Mouse (Mus musculus) forebrain, embryonic 16.5 days (tissue): Measurements from ENCODE around the gene 2300003K06Rik. TPM values are rescaled to one million over a fixed set of nuclear protein-coding genes. Genes with fewer than 3 reads are reported as not detected.
"Not testable (repeated sequence)": the region's sequence is repeated elsewhere in the genome, so short reads cannot be mapped to it uniquely, and the experiment has no call there.

Source experiments
- ATAC-seq: fragments of 200-750 bp; cut with Nextera tagmentation; 2 replicates; pipeline ENCODE4 v1.8.0; 2017; ENCODE audit warnings: mild to moderate bottlenecking, moderate library complexity
- H3K27ac ChIP-seq: fragments of 300-500 bp; sonication (generic); 2 replicates; pipeline ENCODE4 v1.5.1; 2014; ENCODE audit warnings: low read length, control low read depth
- H3K27me3 ChIP-seq: fragments of 300-500 bp; sonication (generic); replicated peaks from 2 replicates; pipeline ENCODE4 v1.6.1; 2014; ENCODE audit warnings: low read length; ENCODE audit not compliant: control insufficient read depth, insufficient read depth
- H3K36me3 ChIP-seq: fragments of 300-500 bp; sonication (generic); 2 replicates; pipeline ENCODE4 v1.6.1; 2014; ENCODE audit not compliant: control insufficient read depth, insufficient read depth
- H3K4me1 ChIP-seq: fragments of 300-500 bp; sonication (generic); replicated peaks from 2 replicates; pipeline ENCODE4 v1.6.1; 2014; ENCODE audit warnings: low read length; ENCODE audit not compliant: control insufficient read depth, insufficient read depth
- H3K4me2 ChIP-seq: fragments of 300-500 bp; sonication (generic); 2 replicates; pipeline ENCODE4 v1.6.1; 2014; ENCODE audit warnings: mild to moderate bottlenecking, low read length, control low read depth
- H3K4me3 ChIP-seq: fragments of 300-500 bp; sonication (generic); replicated peaks from 2 replicates; pipeline ENCODE4 v1.5.1; 2014; ENCODE audit warnings: mild to moderate bottlenecking, low read length, control low read depth
- H3K9ac ChIP-seq: fragments of 300-500 bp; sonication (generic); replicated peaks from 2 replicates; pipeline ENCODE4 v1.6.1; 2014; ENCODE audit warnings: low read depth, low read length, control low read depth
- H3K9me3 ChIP-seq: fragments of 300-500 bp; sonication (generic); 2 replicates; pipeline ENCODE4 v1.6.1; 2016; ENCODE audit warnings: low read length; ENCODE audit not compliant: control insufficient read depth
- WGBS: fragments of 180-500 bp; shearing (Covaris S2); extraction: QIAGEN DNeasy Blood & Tissue Kit; methylation state at CpG from one replicate; pipeline ENCODE4 v1.1.7; 2014; 5-methylcytosine and 5-hydroxymethylcytosine counted together
- polyA plus RNA-seq: library from polyadenylated mRNA; unstranded; fragments of >200 nt; fragmentation: Nextera tagmentation; extraction: Ambion mirVana; gene quantifications from 2 replicates; pipeline ENCODE4 v1.2.1, GENCODE M21; 2015

Gene 2300003K06Rik
- not detected in 2 replicates for polyA plus RNA-seq

DNA sequence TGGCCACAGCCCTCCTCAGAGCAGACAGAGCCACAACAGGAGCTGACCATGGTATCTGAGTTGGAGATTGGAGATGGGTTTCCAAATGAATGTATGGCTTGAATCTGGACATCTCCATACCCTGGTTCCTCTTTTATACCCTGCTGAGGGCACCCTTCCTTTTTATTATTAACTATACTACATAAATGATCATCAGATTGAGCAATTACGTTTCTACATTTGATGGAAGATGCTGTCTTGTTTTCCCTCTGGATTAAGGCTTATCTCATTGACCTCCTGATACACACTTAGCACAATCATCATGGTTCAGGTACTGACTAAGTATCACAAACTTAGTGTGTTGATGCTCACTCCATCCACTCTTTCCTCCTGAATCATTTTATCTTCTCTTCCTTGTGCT lies at the start of gene 2300003K06Rik:
2300003K06Rik (minus strand) TSS at position 101 of the 400 bp plus-strand sequence.
- Histone ChIP-seq H3K9ac (no peak within 1 kb of the TSS), H3K9me3 (no peaks in the 10 kb centered on the region), H3K27ac (no peak within 1 kb of the TSS), H3K36me3 (no peaks in the 10 kb centered on the region), H3K27me3 (no peaks in the 10 kb centered on the region), H3K4me2 (no peak within 1 kb of the TSS), H3K4me1 (0 out of 2 replicates have a peak, but pooled peaks cover 3% of the 10 kb centered on the region), H3K4me3 (no peak within 1 kb of the TSS)
- no peak for ATAC-seq
- WGBS = 88% methylated on average over 1 of the region's 1 CpGs

DNA sequence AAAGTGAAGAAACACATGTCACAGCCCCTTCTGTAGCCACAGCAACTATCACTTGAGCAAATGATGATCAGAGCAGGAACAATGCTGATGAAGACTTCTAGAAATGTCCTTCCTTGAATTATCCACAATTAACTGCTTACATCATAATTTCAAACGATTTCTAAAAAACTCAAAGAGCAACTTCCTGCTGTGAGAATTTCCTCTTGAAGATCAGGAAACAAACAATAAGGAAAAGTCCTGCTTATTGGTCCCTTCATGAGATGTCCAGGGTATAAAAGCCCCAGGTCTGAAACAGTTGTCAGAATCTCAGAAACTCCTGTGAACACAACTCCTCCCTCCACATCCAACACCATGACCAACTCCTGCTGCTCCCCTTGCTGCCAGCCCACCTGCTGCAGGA lies 41.0 kb upstream of the 2300003K06Rik start, which contains the start of gene Gm11567:
Gm11567 (plus strand) TSS at position 301 of the 400 bp plus-strand sequence.
- not testable (repeated sequence) for H3K27ac ChIP-seq, H3K36me3 ChIP-seq, ATAC-seq, H3K9ac ChIP-seq, H3K4me3 ChIP-seq, H3K27me3 ChIP-seq, H3K4me1 ChIP-seq, H3K4me2 ChIP-seq, H3K9me3 ChIP-seq
- 37% methylated on average over 1 of the region's 1 CpGs for WGBS

DNA sequence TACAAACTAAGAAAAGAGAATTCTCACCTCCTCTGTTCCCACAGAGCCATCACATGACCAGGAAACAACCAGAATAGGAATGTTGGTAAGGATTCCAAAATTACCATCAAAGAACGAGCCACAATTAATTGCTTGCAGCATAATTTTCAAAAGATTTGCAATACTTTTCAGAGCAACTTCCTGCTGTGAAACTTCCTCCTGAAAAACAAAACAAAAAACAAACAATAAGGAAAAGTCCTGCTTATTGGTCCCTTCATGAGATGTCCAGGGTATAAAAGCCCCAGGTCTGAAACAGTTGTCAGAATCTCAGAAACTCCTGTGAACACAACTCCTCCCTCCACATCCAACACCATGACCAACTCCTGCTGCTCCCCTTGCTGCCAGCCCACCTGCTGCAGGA lies 35.2 kb upstream of the 2300003K06Rik start, which contains the start of gene Krtap9-1:
Krtap9-1 (plus strand) TSS at position 301 of the 400 bp plus-strand sequence.
- not testable (repeated sequence) for H3K9me3 ChIP-seq, H3K4me3 ChIP-seq, H3K36me3 ChIP-seq, H3K4me2 ChIP-seq, H3K27ac ChIP-seq, ATAC-seq, H3K27me3 ChIP-seq, H3K4me1 ChIP-seq, H3K9ac ChIP-seq
- WGBS = 64% methylated on average over 1 of the region's 1 CpGs

DNA sequence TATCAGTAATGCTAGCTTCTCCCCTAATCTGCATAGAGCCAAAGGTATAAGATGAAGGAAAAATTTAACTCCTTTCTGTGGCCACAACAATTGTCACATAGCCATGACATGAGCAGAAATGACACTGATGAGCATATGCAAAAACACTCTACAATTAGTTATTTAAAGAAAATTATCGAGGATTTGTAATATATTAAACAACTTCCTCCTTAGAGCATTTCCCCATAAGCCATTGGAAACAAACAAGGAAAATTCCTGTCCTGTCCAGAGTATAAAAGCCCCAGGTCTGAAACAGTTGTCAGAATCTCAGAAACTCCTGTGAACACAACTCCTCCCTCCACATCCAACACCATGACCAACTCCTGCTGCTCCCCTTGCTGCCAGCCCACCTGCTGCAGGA lies 26.3 kb upstream of the 2300003K06Rik start, which contains the start of gene Gm11559:
Gm11559 (plus strand) TSS at position 301 of the 400 bp plus-strand sequence.
- not testable (repeated sequence) for H3K4me3 ChIP-seq, H3K9ac ChIP-seq, H3K9me3 ChIP-seq, H3K4me1 ChIP-seq, H3K27me3 ChIP-seq, ATAC-seq, H3K27ac ChIP-seq, H3K36me3 ChIP-seq, H3K4me2 ChIP-seq
- WGBS = 76% methylated on average over 1 of the region's 1 CpGs

DNA sequence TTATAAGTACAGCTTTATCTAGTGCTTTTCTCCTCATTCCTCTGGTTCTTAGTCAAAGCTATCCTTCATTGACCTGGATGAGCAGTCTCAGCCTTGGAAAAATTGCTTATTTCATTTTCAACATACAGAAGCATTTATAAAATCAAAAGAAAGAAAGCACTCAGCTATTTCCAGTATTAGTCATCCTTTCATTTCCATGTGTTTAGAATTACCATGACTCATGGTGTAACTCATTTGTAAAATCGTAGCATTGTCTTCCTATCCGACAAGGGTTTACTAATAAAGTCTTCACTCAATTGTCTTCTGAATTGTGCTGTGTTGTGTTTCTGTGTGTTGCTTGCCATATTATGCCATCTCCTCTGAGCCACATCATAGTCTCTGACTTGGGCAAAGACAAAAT lies 20.9 kb upstream of the 2300003K06Rik start:
- Histone ChIP-seq H3K9ac (no peak overlapping the region), H3K4me1 (no peaks in the 10 kb centered on the region), H3K4me3 (no peak overlapping the region), H3K9me3 (no peaks in the 10 kb centered on the region), H3K27ac (no peak overlapping the region), H3K4me2 (no peak overlapping the region), H3K36me3 (no peaks in the 10 kb centered on the region), H3K27me3 (no peaks in the 10 kb centered on the region)
- 54% methylated on average over 2 of the region's 2 CpGs for WGBS
- ATAC-seq = no peak

DNA sequence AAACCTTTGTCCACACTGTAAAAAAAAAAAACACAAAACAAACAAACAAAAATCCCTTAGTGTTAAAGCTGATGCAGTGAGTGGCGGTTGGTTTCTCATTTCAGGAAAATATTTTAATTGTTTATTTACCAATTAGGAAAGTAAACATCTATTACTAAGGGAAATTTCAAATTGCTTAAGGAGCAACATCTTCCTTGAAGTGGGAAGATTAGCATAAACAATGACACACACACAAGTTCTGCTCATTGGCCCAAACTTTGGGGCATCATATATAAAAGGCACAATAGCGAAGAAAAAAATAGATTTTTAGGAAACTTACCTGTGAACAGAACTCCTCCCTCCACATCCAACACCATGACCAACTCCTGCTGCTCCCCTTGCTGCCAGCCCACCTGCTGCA lies 19.8 kb upstream of the 2300003K06Rik start, which contains the start of gene Gm11568:
Gm11568 (plus strand) TSS at position 301 of the 400 bp plus-strand sequence.
- Histone ChIP-seq H3K27ac (no peak within 1 kb of the TSS), H3K9me3 (no peaks in the 10 kb centered on the region), H3K4me3 (no peak within 1 kb of the TSS), H3K27me3 (no peaks in the 10 kb centered on the region), H3K36me3 (no peaks in the 10 kb centered on the region), H3K4me2 (no peak within 1 kb of the TSS), H3K9ac (no peak within 1 kb of the TSS), H3K4me1 (no peaks in the 10 kb centered on the region)
- 90% methylated on average over 2 of the region's 2 CpGs for WGBS
- ATAC-seq = no peak

DNA sequence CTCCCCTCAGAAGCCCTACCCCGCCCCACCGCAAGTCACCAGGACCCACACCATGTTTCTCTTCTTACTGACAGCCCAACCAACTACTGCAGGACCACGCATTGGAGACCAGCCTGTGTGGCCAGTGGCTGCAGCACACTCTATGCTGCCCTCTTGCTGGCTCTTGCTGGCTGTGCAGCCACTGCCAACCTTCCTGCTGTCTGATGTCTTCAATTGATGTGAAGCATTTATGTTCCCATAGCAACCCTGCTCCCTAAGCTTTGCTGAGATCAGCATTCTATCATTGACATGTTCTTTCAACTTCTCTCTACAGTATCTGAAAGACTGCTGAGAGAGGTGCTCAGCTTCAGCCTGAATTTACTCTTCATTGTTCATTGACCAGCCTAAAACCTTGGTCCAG lies 16.3 kb upstream of the 2300003K06Rik start:
- Histone ChIP-seq H3K9ac (no peak overlapping the region), H3K27ac (no peak overlapping the region; the same call in 1 of the 2 replicates), H3K9me3 (no peaks in the 10 kb centered on the region), H3K4me1 (no peaks in the 10 kb centered on the region), H3K36me3 (no peaks in the 10 kb centered on the region), H3K4me2 (no peak overlapping the region), H3K4me3 (no peak overlapping the region), H3K27me3 (no peaks in the 10 kb centered on the region)
- 71% methylated on average over 3 of the region's 3 CpGs for WGBS
- no peak for ATAC-seq

DNA sequence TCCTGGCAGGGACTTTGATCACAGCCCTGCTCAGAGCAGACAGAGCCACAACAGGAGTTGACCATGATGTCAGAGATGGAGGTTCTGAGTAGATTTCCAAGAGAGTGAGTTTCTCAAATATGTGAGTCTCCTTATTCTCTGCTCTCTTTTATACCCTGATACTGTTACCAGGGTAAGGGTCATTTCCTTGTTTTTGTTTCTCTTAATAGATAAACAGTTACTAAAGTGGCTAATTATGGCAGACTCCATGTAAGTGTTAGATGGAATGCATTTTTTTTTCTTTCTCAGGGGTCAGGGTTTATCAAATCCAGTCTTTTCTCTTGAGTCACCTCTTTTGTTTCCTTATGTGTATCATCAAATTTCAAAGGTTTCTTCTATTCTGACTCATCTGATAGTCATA lies 13.6 kb upstream of the 2300003K06Rik start, which contains the start of gene Krtap4-16:
Krtap4-16 (minus strand) TSS at position 101 of the 400 bp plus-strand sequence.
- Histone ChIP-seq H3K9me3 (no peaks in the 10 kb centered on the region), H3K27ac (no peak within 1 kb of the TSS), H3K27me3 (no peaks in the 10 kb centered on the region), H3K9ac (no peak within 1 kb of the TSS), H3K4me3 (no peak within 1 kb of the TSS), H3K4me2 (no peak within 1 kb of the TSS), H3K4me1 (no peaks in the 10 kb centered on the region), H3K36me3 (no peaks in the 10 kb centered on the region)
- no peak for ATAC-seq

DNA sequence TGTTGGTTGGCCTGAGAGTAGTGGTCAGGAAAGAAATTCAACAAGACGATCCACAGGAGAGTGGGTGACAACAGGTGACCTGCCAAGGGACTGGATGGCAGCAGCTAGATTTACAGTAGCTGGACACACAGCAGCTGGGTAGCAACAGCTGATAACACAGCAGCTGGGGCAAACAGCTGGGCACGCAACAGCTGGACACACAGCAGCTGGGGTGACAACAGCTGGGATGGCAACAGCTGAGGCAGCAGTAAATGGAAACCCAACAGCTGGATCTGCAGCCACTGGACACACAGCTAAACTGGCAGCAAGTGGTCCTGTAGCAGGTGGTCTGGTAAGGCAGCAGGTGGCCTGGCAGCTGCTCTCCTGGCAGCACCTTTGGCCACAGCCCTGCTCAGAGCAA lies 8.9 kb upstream of the 2300003K06Rik start:
- Histone ChIP-seq H3K27me3 (no peaks in the 10 kb centered on the region), H3K9ac (no peak overlapping the region), H3K9me3 (no peaks in the 10 kb centered on the region), H3K27ac (no peak overlapping the region), H3K4me3 (no peak overlapping the region), H3K36me3 (no peaks in the 10 kb centered on the region), H3K4me1 (0 out of 2 replicates have a peak, but pooled peaks cover 3% of the 10 kb centered on the region), H3K4me2 (no peak overlapping the region)
- no peak for ATAC-seq
- 95% methylated on average over 2 of the region's 2 CpGs for WGBS

DNA sequence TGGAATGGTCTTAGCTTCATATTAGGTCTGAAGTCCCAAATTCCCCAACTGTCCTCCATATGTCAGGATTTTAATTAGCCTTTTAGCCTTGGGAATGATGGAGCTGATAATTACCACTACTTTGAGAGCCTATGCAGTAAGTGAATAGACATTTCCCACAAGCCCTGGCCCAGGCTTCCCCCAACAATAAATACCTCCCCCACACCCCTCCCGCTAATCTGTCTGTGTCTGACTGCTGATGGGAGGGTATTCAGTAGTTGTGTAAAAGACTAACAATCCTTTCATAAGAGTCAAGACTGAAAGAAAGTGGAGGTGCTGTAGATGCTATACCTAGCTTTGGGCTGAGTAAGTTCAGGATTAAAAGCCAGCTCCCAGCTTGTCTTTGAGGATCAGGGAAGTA lies 4.3 kb upstream of the 2300003K06Rik start:
- WGBS = 19% methylated on average over 1 of the region's 1 CpGs
- Histone ChIP-seq H3K9me3 (no peaks in the 10 kb centered on the region), H3K9ac (no peak overlapping the region), H3K27me3 (no peaks in the 10 kb centered on the region), H3K4me1 (0 out of 2 replicates have a peak, but pooled peaks cover 3% of the 10 kb centered on the region), H3K4me3 (no peak overlapping the region), H3K27ac (no peak overlapping the region), H3K4me2 (no peak overlapping the region), H3K36me3 (no peaks in the 10 kb centered on the region)
- no peak for ATAC-seq
